ENCODE assay signal across 9 mouse cellular contexts in genomic region chr13:28883398-28883797, GRCm38 (mm10).
DNase-seq lines count a peak whose midpoint lies in the region; ATAC-seq and TF ChIP-seq lines count a peak whose summit lies in the region.
"Had no signal": no experiment of that assay in that cellular context is flagged by ENCODE, and none has a peak within 500 bp of the region (broad histone marks: within the 10 kb centered on the region; RNA-seq: fewer than 3 reads in every experiment).

No protein-coding gene starts in this region.

- peak overlapping the region; percentile 52 for H3K4me3 ChIP-seq in heart, embryonic 12.5 days
- peak overlapping the region; percentile 43 for H3K4me3 ChIP-seq in C2C12 (ENCODE audit: insufficient read depth, poor library complexity, severe bottlenecking)
- H3K4me3 ChIP-seq in forebrain, embryonic 15.5 days: peak overlapping the region; percentile 79
- H3K4me3 ChIP-seq in midbrain, embryonic 10.5 days: peak overlapping the region; percentile 75
- H3K4me3 ChIP-seq: erythroblast, embryonic 14.5 days had no signal

- no peaks in the 10 kb centered on the region for H3K36me3 ChIP-seq in heart, embryonic 12.5 days
- no peaks in the 10 kb centered on the region for H3K36me3 ChIP-seq in C2C12 (ENCODE audit: control insufficient read depth, insufficient read depth)
- H3K36me3 ChIP-seq in forebrain, embryonic 15.5 days: no peaks in the 10 kb centered on the region
- H3K36me3 ChIP-seq in midbrain, embryonic 10.5 days: peaks cover 25% of the 10 kb centered on the region

- peaks cover 36% of the 10 kb centered on the region for H3K27me3 ChIP-seq in heart, embryonic 12.5 days (replicated peaks)
- no peaks in the 10 kb centered on the region for H3K27me3 ChIP-seq in C2C12 (ENCODE audit: control insufficient read depth, insufficient read depth, insufficient read length)
- H3K27me3 ChIP-seq in forebrain, embryonic 15.5 days: no peaks in the 10 kb centered on the region
- peaks cover 29% of the 10 kb centered on the region for H3K27me3 ChIP-seq in midbrain, embryonic 10.5 days (ENCODE audit: low read depth, poor library complexity, severe bottlenecking)

- 51% methylated on average over 8 of the region's 8 CpGs for WGBS in heart, embryonic 12.5 days
- 27% methylated on average over 8 of the region's 8 CpGs for WGBS in forebrain, embryonic 15.5 days
- 38% methylated on average over 8 of the region's 8 CpGs for WGBS in midbrain, embryonic 10.5 days

- no peak overlapping the region for H3K9ac ChIP-seq in heart, embryonic 12.5 days
- H3K9ac ChIP-seq in forebrain, embryonic 15.5 days (replicated peaks): peak overlapping the region; percentile 72

- peaks cover 20% of the 10 kb centered on the region for H3K79me3 ChIP-seq in C2C12 (ENCODE audit: low read depth)

- TF ChIP-seq CTCF in C2C12 (IDR thresholded peaks at IDR 0.05; ENCODE audit: control insufficient read depth, insufficient read depth, insufficient read length): no peak

- peaks cover 17% of the 10 kb centered on the region for H3K4me1 ChIP-seq in heart, embryonic 12.5 days (replicated peaks)
- peaks cover 61% of the 10 kb centered on the region for H3K4me1 ChIP-seq in forebrain, embryonic 15.5 days
- H3K4me1 ChIP-seq in midbrain, embryonic 10.5 days: peaks cover 73% of the 10 kb centered on the region

- no peaks in the 10 kb centered on the region for H3K9me3 ChIP-seq in heart, embryonic 12.5 days (replicated peaks)
- H3K9me3 ChIP-seq in forebrain, embryonic 15.5 days: no peaks in the 10 kb centered on the region
- no peaks in the 10 kb centered on the region for H3K9me3 ChIP-seq in midbrain, embryonic 10.5 days (replicated peaks)

- ATAC-seq in heart, embryonic 12.5 days (ENCODE audit: insufficient number of reproducible peaks, low FRiP score): no peak
- no peak for ATAC-seq in forebrain, embryonic 15.5 days (replicated peaks)

- no peak overlapping the region for H3K27ac ChIP-seq in heart, embryonic 12.5 days (ENCODE audit: poor library complexity, severe bottlenecking)
- H3K27ac ChIP-seq in forebrain, embryonic 15.5 days (replicated peaks): no peak overlapping the region
- H3K27ac ChIP-seq in midbrain, embryonic 10.5 days (replicated peaks): peak overlapping the region; percentile 96

- DNase-seq in heart, adult 9 months (ENCODE audit: low spot score in 2 of 2): no peak
- DNase-seq in midbrain, embryonic 10.5 days (ENCODE audit: low spot score): no peak
- no peak for DNase-seq in layer of hippocampus, adult 9-11 months
- no peak for DNase-seq in spleen, adult 18-20 months
- no peak for DNase-seq in spleen, postnatal 14 days (ENCODE audit: low spot score in 2 of 2)

- H3K4me2 ChIP-seq in heart, embryonic 12.5 days: peak overlapping the region; percentile 71
- peak overlapping the region; percentile 67 for H3K4me2 ChIP-seq in forebrain, embryonic 15.5 days (replicated peaks)

- H3K79me2 ChIP-seq in C2C12 (ENCODE audit: control insufficient read depth, insufficient read depth): peaks cover 68% of the 10 kb centered on the region

- peak overlapping the region; percentile 28 for H3ac ChIP-seq in C2C12 (ENCODE audit: control insufficient read depth, insufficient read length, low read depth)

TF ChIP-seq in C2C12, 6 proteins besides CTCF, POLR2A, EP300 and RAD21:
- TF ChIP-seq FOSL1 (IDR thresholded peaks at IDR 0.05; ENCODE audit: insufficient read depth, low read length, poor library complexity, severe bottlenecking) (no peak), CEBPB (IDR thresholded peaks at IDR 0.05; ENCODE audit: low read depth) (no peak), MAX (IDR thresholded peaks at IDR 0.05) (no peak), MYOD1 (IDR thresholded peaks at IDR 0.05; ENCODE audit: control insufficient read depth, insufficient read length, low read depth) (no peak)
TF ChIP-seq in C2C12: peak in this region for 0.
